Mouse (Mus musculus) stomach, postnatal 0 days (tissue): ENCODE data around the gene L3mbtl4. TPM values are rescaled to one million over a fixed set of nuclear protein-coding genes. Genes with fewer than 3 reads are reported as not detected.
A peak's percentile ranks its signal among the peaks of the same experiment; 100 is the strongest.

Experiments
- ATAC-seq: fragments of 200-750 bp; cut with Nextera tagmentation; 2 replicates; pipeline ENCODE4 v1.8.0; 2017; ENCODE audit not compliant: low FRiP score, low TSS enrichment
- DNase-seq: peaks from one replicate; pipeline ENCODE4 v3.0.0-alpha.2; 2016; ENCODE audit warnings: low spot score
- H3K27ac ChIP-seq: fragments of 300-500 bp; sonication (generic); replicated peaks from 2 replicates; pipeline ENCODE4 v1.5.1; 2014; ENCODE audit warnings: mild to moderate bottlenecking, control low read depth
- H3K27me3 ChIP-seq: fragments of 300-500 bp; sonication (generic); 2 replicates; pipeline ENCODE4 v1.6.1; 2014; ENCODE audit warnings: low read length; ENCODE audit not compliant: control insufficient read depth, insufficient read depth
- H3K36me3 ChIP-seq: fragments of 300-500 bp; sonication (generic); 2 replicates; pipeline ENCODE4 v1.6.1; 2014; ENCODE audit warnings: low read length, mixed read lengths; ENCODE audit not compliant: control insufficient read depth, insufficient read depth
- H3K4me1 ChIP-seq: fragments of 300-500 bp; sonication (generic); replicated peaks from 2 replicates; pipeline ENCODE4 v1.6.1; 2014; ENCODE audit warnings: antibody characterized with exemption; ENCODE audit not compliant: control insufficient read depth, insufficient read depth
- H3K4me2 ChIP-seq: fragments of 300-500 bp; sonication (generic); replicated peaks from 2 replicates; pipeline ENCODE4 v1.6.1; 2014; ENCODE audit warnings: low read depth, mild to moderate bottlenecking, control low read depth, moderate library complexity
- H3K4me3 ChIP-seq: fragments of 300-500 bp; sonication (generic); 2 replicates; pipeline ENCODE4 v1.5.1; 2014; ENCODE audit warnings: low read depth, low read length, control low read depth
- H3K9ac ChIP-seq: fragments of 300-500 bp; sonication (generic); 2 replicates; pipeline ENCODE4 v1.6.1; 2014; ENCODE audit warnings: mild to moderate bottlenecking, low read length, control low read depth, mixed read lengths
- H3K9me3 ChIP-seq: fragments of 300-500 bp; sonication (generic); 2 replicates; pipeline ENCODE4 v1.6.1; 2016; ENCODE audit warnings: low read length; ENCODE audit not compliant: control insufficient read depth
- CTCF ChIP-seq: IDR thresholded peaks from 2 replicates; pipeline ENCODE4 v1.5.1; 2016; ENCODE audit warnings: antibody characterized with exemption, low read depth, mild to moderate bottlenecking, moderate library complexity
- EP300 ChIP-seq: optimal IDR thresholded peaks from 2 replicates; pipeline ENCODE3; 2016; ENCODE audit warnings: antibody characterized with exemption
- WGBS: fragments of 180-500 bp; shearing (Covaris S2); extraction: QIAGEN DNeasy Blood & Tissue Kit; methylation state at CpG from one replicate; pipeline ENCODE4 v1.1.7; 2014; 5-methylcytosine and 5-hydroxymethylcytosine counted together
- polyA plus RNA-seq: library from polyadenylated mRNA; unstranded; fragments of >200 nt; fragmentation: Nextera tagmentation; extraction: Ambion mirVana; gene quantifications from 2 replicates; pipeline ENCODE4 v1.2.1, GENCODE M21; 2015

The L3mbtl4 gene
- polyA plus RNA-seq, 1 experiment from 2014 or later, result not detected

DNA sequence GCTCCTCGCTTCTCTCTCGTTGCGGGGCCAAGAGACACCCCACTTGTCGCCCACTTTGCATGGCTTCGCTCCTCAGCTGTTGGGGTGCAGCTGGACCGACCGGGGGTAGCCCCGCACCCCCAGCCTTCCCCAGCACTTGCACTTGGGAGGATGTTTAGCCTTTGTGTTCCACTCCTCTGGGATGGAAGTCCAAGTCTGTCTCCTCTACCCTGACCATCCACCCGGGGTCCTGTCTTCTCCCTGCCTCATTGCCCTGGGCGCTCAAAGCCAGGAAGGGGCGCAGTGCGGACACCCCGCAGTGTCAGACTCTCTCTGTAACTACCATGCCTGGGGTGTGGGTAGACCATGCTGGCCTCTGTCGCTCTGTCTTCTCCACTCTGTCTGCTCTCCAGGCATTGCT is 357 bp downstream of the L3mbtl4 start:
- H3K9me3 ChIP-seq, result no peaks in the 10 kb centered on the region
- H3K9ac ChIP-seq, result no peak overlapping the region
- H3K4me3 ChIP-seq, result peak overlapping the region; percentile 33
- TF ChIP-seq CTCF (no peak), EP300 (no peak)
- no peak; the same call in 1 of the 2 replicates for ATAC-seq
- no peaks in the 10 kb centered on the region; the same call in 1 of the 2 replicates for H3K4me1 ChIP-seq
- no peak for DNase-seq
- H3K27ac ChIP-seq, result no peak overlapping the region
- no peaks in the 10 kb centered on the region for H3K36me3 ChIP-seq
- WGBS, result 21% methylated on average over 12 of the region's 14 CpGs
- H3K27me3 ChIP-seq, result no peaks in the 10 kb centered on the region
- peak overlapping the region; percentile 55 for H3K4me2 ChIP-seq

- DNase-seq (no peak), ATAC-seq (no peak)
- TF ChIP-seq CTCF (no peak), EP300 (no peak)
- Histone ChIP-seq H3K9me3 (no peaks in the 10 kb centered on the region), H3K27me3 (no peaks in the 10 kb centered on the region), H3K27ac (no peak overlapping the region), H3K4me3 (no peak overlapping the region), H3K36me3 (no peaks in the 10 kb centered on the region), H3K9ac (no peak overlapping the region), H3K4me2 (no peak overlapping the region), H3K4me1 (no peaks in the 10 kb centered on the region; the same call in 1 of the 2 replicates)
- WGBS, result 69% methylated on average over 2 of the region's 2 CpGs
These were observed 1.5 kb downstream of the L3mbtl4 start for GRCm38 (mm10) chr17:68275138-68275537.

DNA sequence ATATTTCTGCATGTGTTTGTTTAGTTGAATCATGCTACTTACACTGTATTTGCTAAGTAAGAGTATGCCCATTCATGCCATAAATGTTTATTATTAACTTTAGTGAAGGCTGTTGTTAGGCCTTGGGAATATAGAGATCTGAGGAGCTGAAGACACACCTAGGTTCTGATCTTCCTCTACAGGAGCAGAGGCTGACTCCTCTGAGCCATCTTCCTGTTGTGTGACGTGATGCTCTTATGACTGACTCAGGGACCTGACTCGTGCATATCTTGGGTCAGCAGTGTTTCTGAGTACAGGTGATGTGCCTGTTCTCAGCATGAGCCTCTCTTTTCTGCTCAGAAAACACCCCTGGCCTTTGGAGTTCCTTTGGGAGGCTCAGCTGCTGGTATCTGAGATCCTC is 7.3 kb downstream of the L3mbtl4 start:
- DNase-seq (no peak), ATAC-seq (no peak)
- WGBS, result 74% methylated on average over 2 of the region's 2 CpGs

GRCm38 (mm10) chr17:68285119-68285782 is 11.7 kb downstream of the L3mbtl4 start:
- no peak overlapping the region for H3K4me2 ChIP-seq
- no peaks in the 10 kb centered on the region for H3K27me3 ChIP-seq
- WGBS, result 48% methylated on average over 8 of the region's 8 CpGs
- ATAC-seq, result no peak
- no peak overlapping the region for H3K4me3 ChIP-seq
- no peaks in the 10 kb centered on the region for H3K36me3 ChIP-seq
- H3K27ac ChIP-seq, result no peak overlapping the region
- H3K4me1 ChIP-seq, result no peaks in the 10 kb centered on the region
- DNase-seq, result no peak
- no peak for TF ChIP-seq EP300
- TF ChIP-seq CTCF, result no peak
- no peak overlapping the region for H3K9ac ChIP-seq
- no peaks in the 10 kb centered on the region for H3K9me3 ChIP-seq

More for the DNA sequence above, 7.3 kb downstream of the L3mbtl4 start:
- H3K27me3 ChIP-seq, result no peaks in the 10 kb centered on the region
- no peak for TF ChIP-seq EP300
- TF ChIP-seq CTCF, result no peak
- no peaks in the 10 kb centered on the region for H3K9me3 ChIP-seq
- H3K27ac ChIP-seq, result no peak overlapping the region
- no peak overlapping the region for H3K4me2 ChIP-seq
- H3K36me3 ChIP-seq, result no peaks in the 10 kb centered on the region
- no peak overlapping the region for H3K4me3 ChIP-seq
- H3K4me1 ChIP-seq, result no peaks in the 10 kb centered on the region
- H3K9ac ChIP-seq, result no peak overlapping the region

- ATAC-seq (no peak), DNase-seq (no peak)
- Histone ChIP-seq H3K27ac (no peak overlapping the region), H3K9me3 (no peaks in the 10 kb centered on the region), H3K36me3 (no peaks in the 10 kb centered on the region), H3K4me1 (no peaks in the 10 kb centered on the region), H3K9ac (no peak overlapping the region), H3K4me2 (no peak overlapping the region), H3K4me3 (no peak overlapping the region), H3K27me3 (no peaks in the 10 kb centered on the region)
- WGBS, result 81% methylated on average over 4 of the region's 4 CpGs
- TF ChIP-seq EP300 (no peak), CTCF (no peak)
These were observed 14.5 kb downstream of the L3mbtl4 start for GRCm38 (mm10) chr17:68288094-68288493.

DNA sequence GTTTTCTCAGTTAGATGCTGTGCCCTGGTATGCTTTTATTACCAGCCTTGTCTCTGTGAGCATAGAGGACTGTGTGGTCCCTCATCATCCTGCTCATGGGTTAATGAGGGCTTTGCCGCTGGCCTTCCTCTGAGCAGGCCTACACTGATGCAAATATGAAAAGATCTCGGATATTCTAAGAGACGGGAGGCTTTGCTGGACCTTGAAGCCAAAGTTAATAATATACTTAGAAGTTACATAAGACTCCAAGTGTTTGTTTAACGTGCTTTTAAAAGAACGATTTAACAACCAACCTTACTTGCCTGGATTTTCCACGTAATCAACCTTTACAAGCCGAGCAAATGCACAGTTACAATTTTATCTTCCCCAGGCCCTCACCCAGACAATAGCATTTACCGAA is 15.1 kb downstream of the L3mbtl4 start:
- WGBS, result 53% methylated on average over 8 of the region's 8 CpGs
- H3K9ac ChIP-seq, result no peak overlapping the region
- no peak for ATAC-seq

More for the DNA sequence above, 15.1 kb downstream of the L3mbtl4 start:
- Histone ChIP-seq H3K9me3 (no peaks in the 10 kb centered on the region), H3K36me3 (no peaks in the 10 kb centered on the region), H3K4me2 (no peak overlapping the region), H3K4me3 (no peak overlapping the region), H3K27ac (no peak overlapping the region), H3K4me1 (no peaks in the 10 kb centered on the region), H3K27me3 (no peaks in the 10 kb centered on the region)
- DNase-seq, result no peak
- TF ChIP-seq CTCF (no peak), EP300 (no peak)
